Mouse (Mus musculus): ENCODE results near the gene 4930595D18Rik.
A peak's percentile ranks its signal among the peaks of the same experiment; 100 is the strongest.

Gene 4930595D18Rik

DNA sequence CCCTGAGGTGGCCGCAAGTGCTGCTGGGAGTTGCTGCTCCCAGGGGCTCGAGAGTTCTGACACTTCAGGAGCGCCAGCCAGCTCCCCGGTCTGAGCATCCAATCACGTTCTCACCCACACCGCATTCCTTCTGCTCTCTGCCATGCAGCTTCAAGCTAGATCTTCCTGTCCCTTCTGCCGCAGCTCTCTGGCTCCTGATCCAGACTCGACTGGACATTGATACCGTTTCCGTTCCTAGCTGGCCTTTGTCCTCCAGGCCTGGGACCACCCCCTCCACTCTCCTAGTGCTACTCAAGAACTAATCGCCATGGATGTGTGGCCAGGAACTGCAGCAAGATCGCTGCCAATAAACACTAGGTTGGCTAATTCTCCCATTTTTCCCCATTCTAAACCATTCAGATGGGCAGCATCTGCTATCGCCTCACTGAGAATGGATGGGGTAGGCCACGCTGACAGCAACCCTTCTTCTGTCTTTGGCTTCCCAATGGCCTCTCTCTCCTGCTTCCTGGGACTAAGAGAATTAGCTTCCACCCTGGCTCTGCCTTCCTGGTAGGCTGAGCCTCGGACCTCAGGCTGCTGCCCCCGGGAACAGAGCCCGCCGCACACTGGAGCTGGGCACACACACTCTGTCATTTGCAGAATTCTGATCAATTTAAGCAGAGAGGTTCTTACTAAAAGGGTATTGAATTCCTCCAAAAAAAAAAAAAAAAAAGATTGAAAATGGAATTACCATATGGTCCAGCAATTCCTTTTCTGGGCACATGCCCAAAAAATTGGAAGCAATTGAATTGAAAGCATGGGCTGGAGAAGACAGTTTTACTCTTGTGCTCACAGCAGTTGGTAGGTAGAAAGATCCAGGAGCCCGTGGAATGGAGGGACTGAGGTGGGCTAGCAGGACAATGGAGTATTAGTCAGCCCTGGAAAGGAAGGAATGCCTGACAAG, 49.2 kb downstream of the 4930595D18Rik start:
- no peak for DNase-seq (ENCODE audit: low spot score)

DNA sequence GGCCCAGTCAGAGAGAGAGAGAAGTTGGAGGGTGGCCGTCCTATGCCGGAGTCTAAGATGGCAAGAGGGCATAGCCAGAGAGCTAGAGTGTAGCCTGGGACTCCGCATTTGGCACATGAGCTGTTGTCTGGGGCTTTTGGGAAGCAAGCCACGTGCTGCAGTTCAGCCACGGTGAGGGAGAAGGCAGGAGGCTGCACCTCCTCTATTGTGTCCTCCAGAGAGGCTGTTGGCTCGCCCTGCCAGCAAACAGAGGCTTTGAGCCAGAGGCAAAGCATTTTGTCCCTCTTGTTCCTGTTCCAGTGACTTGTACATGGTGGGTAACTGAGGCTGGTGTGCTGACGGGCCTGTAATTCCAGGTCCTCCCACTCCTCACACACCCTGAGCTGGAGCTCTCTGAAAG, 50.1 kb downstream of the 4930595D18Rik start:
- no peak for DNase-seq (ENCODE audit: low spot score)

DNA sequence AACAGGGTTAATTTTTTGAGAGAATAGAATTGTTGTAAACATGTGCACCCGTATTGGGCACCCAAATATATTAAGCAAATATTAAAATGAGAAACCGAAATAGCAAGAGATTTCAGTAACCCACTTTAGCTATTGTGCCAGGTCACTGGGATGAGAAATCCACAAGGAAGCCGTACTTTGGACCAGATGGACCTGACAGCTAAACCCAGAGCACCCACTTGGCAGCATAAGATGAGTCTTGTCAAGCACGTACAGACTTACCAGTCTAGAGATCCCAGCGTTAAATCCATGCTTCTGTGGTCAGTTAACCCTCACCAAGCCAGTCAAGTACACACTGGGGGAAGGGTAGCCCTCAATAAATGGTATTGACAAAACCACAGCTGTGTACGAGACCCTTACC, 58.6 kb downstream of the 4930595D18Rik start:
- DNase-seq (ENCODE audit: low spot score), result no peak

DNA sequence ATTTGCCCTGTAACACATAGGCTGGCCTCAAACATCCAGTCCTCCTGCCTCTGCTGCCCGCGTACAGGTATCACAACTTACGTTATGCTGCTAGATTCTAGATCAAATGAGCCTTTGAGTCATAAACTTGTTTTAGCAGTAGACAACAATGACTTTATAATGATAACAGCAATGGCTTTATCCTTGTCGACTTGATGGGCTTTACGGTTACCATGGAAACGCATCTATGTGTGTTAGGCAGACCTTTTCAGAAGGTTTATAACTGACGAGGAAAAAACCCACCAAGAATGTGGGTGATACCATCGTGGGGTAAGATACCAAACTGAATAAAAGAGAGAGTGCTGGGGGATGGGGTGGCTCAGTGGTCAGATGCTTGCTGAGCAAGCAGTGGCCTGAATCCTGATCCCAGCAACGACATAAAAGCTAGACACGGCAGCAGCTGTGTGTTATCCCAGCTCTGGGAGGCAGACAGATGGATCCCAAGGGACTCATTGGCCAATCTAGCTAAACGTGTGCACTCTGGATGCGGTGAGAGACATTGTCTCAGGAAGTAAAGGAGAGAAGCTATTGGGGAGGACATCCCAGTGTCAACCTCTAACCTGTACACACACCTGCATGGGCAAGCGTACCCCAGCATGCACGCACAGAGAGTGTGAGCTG, 59.6 kb downstream of the 4930595D18Rik start:
- DNase-seq (ENCODE audit: low spot score), result no peak

DNA sequence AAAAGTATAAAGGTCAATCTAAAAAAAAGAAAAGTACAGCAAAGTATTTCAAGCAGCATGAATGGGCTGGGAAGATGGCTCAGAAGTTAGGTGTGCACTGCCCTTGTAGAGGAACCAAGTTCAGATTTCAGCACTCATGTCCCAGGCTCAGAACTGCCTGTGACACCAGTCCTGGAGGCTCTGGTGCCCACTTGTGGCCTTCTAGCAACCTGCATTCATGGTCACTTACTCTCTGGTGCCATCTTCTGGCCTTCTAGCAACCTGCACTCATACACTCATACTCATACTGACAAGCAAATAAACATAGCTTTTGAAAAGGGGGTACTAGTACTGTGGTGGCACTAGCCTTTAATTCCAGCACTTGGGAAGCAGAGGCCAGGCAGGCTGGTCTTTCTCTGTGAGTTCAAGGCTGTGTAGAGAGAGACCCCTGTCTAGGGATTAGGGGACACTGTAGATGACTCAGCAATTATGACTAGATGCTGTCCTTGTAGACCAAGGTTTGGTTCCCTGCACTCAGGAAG, 61.9 kb downstream of the 4930595D18Rik start:
- no peak for DNase-seq (ENCODE audit: low spot score)

DNA sequence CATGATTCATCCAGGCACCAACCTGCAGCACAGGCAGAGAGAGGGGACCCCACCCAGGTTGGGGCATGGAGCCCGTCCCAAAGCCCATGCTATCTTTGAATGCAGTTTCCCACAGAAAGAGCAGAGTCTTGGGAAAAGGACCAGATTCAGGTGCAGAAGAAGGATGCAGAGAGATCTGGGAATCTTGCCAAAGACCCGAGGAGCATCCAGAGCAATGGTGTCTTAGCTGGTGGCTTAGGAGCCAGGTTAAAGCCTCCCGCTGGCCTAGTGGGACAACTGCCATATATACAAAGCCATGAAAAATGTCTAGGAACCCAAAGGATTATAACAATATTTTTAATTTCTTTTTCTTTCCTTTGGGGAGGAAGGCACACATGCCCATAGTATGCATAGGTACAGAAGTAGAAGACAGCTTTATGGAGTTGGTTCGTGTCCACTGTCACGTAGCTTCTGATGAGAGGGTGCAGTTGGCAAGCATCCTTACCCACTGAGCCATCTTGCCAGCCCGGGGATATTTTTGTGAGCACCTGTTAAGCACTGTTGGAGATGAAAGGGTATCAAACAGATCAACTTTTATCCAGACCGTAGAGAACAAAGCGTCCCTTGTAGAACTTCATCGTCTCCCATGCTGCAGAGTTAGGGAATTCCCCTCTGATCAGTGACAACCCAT, 63.2 kb downstream of the 4930595D18Rik start:
- no peak for DNase-seq (ENCODE audit: low spot score)

DNA sequence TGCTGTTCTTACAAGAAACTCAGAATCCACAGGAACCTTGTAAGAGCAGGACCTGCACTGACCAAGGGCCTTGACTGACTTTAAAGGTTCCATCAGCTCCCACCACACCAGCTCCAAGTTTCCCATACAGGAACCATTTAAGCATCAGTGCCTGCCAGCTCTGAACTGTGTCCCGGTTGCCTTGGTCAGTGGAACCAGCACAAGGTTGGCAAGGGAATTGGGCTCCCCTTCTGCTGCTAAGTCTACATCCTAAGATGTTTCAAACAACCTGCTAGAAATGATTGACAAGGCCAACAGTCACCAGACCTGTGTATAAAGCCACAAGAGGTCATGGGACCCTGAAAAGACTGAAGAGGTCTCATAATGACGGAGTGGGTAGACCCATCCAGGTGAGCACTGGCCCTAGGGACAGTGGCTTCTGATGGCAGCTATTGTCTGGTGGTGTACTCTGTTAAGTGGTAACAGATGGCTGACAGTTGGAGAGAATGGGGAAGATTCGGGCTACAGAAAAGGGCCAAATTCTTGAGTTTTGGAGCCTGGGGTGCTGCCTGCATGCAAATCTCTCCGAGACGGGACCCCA, 64.7 kb downstream of the 4930595D18Rik start:
- DNase-seq (ENCODE audit: low spot score), result no peak

DNA sequence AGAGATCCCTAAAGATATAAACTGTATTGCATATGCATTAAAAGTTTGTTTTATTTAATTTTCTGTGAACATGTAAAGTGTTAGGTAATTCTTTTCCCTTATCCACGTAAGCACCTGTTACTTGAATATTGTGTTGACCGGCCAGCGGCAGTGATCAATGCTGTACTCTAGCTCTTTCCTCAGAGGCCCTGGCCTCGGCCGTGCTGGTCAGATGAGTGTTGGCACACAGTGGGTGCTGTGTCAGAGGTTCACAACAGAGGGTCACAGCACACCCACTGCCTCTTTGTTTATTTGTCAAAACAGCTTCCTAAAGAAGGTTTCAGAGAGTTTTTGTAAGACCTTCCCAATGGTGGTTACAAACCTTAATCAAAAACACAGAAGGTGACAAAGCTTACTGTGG, 69.7 kb downstream of the 4930595D18Rik start:
- DNase-seq (ENCODE audit: low spot score), result no peak

DNA sequence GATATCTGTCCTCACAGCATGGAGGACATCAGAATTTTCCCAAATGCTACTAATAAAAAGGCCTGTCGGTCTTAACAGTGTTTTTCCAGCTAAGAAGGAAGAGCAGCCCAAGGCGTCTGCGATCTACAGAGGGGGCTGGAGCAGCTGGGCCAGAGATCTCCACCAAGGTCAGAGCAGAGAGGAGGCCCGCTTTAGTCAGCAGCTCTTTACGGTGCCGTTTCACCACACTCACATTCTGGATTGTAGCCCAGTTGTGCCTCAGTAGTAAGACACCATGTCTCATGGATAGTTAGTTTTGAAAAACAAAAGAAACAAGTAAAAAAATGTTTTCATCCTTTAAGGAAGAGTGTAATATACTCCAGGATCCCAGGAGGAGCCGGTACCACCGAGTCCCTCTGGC, 73.1 kb downstream of the 4930595D18Rik start:
- DNase-seq (ENCODE audit: low spot score), result peak; percentile 48

Data from ovary, adult 18-20 months (tissue).